Mouse (Mus musculus) heart, adult 2 months (tissue): Measurements from ENCODE around the gene Loxl3. TPM values are rescaled to one million over a fixed set of nuclear protein-coding genes. Genes with fewer than 3 reads are reported as not detected.

ENCODE experiments used
- DNase-seq, 2 experiments: peaks; one replicate each; pipeline ENCODE4 v3.0.0; 2021
- H3K27ac ChIP-seq: fragments of 200-600 bp; 2 replicates; pipeline ENCODE4 v1.8.1; 2022
- H3K27me3 ChIP-seq: fragments of 200-500 bp; 2 replicates; pipeline ENCODE4 v1.6.1; 2012; ENCODE audit warnings: mild to moderate bottlenecking, low read length, inconsistent platforms, mixed read lengths; ENCODE audit not compliant: control insufficient read depth, insufficient read depth
- H3K36me3 ChIP-seq: fragments of 200-500 bp; 2 replicates; pipeline ENCODE4 v1.6.1; 2012; ENCODE audit warnings: low read length, inconsistent platforms; ENCODE audit not compliant: control insufficient read depth, insufficient read depth
- H3K4me1 ChIP-seq: fragments of 200-500 bp; 2 replicates; pipeline ENCODE4 v1.6.1; 2011; ENCODE audit warnings: low read length; ENCODE audit not compliant: control insufficient read depth, insufficient read depth
- H3K4me3 ChIP-seq: fragments of 200-600 bp; 2 replicates; pipeline ENCODE4 v1.8.1; 2022
- H3K79me2 ChIP-seq: fragments of 200-500 bp; replicated peaks from 2 replicates; pipeline ENCODE4 v1.6.1; 2012; ENCODE audit warnings: mild to moderate bottlenecking, inconsistent platforms, low read length, moderate library complexity, mixed read lengths; ENCODE audit not compliant: control insufficient read depth, insufficient read depth
- H3K9ac ChIP-seq: fragments of 200-500 bp; 2 replicates; pipeline ENCODE4 v1.6.1; 2012; ENCODE audit warnings: low read depth, mild to moderate bottlenecking, control low read depth, inconsistent platforms, low read length, mixed read lengths
- CTCF ChIP-seq: fragments of 200-600 bp; IDR thresholded peaks from 2 replicates; pipeline ENCODE4 v1.8.1; 2022; ENCODE audit warnings: antibody characterized with exemption, mild to moderate bottlenecking, moderate library complexity
- EP300 ChIP-seq: fragments of 200-500 bp; IDR thresholded peaks from 2 replicates; pipeline ENCODE4 v1.6.1; 2011; ENCODE audit warnings: low read depth, low read length, control low read depth; ENCODE audit not compliant: insufficient read depth
- POLR2A ChIP-seq: fragments of 200-500 bp; IDR thresholded peaks from 2 replicates; pipeline ENCODE4 v1.6.1; 2011; ENCODE audit warnings: mild to moderate bottlenecking, low read depth, low read length, control low read depth; ENCODE audit not compliant: insufficient read depth
- WGBS: fragments of 180-500 bp; shearing (Covaris S2); methylation state at CpG from one replicate; pipeline ENCODE4 v1.1.7; 2018; 5-methylcytosine and 5-hydroxymethylcytosine counted together
- intact Hi-C: fragments of 180-260 bp; cut with DNase I; formaldehyde crosslinking; loops from one replicate; pipeline ENCODE4 v1.15.1; 2025
- polyA plus RNA-seq: library from polyadenylated mRNA; depleted of rRNA; stranded (reverse); fragments of >200 nt; gene quantifications from 2 replicates; pipeline ENCODE4 v1.2.3, GENCODE M21; 2012
- total RNA-seq, 2 experiments: library from RNA; stranded (reverse); gene quantifications; 2 replicates each; pipeline ENCODE4 v1.2.3; 2021

Loxl3 gene
- total and polyA plus RNA-seq, 3 experiments: 1.9 to 5.4 (median 2.1) TPM

DNA sequence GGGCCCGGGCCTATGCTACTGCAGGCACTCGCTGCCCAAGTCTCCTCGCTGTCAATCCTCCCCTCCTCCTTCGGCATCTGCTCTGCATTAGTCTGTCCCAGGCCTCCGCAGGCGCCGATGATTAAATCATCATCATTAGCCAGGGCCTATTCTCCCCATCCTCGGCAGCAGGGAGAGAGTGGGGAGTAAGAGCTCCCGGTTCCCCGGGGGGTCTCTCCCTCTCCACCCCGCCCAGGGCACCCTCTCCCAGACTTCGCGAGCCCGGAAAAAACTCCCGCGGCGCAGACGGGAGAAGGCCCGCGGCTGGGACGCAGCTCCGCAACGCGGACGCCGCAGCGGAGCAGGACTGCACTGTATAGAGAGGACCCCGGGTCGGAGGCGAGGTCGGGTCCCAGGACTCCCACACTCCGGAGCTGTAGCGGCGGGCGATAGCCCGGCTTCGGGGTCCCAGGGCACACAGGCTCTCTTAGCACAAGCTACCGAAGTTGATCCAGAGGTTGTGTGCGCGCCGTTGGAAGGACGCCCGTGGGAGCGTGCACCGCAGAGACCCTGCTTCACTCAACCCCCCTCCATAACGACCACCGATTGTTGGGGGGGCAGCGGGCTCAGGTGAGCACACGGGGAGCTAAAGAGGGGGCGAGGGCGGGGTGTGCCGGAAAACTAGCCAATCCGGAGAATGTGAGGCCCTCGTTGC is 43.8 kb downstream of the Loxl3 start, which contains the start of gene Pcgf1:
Gene Pcgf1 (plus strand): TSS at position 240 of the 694 bp plus-strand sequence.
- Histone ChIP-seq H3K27me3 (no peaks in the 10 kb centered on the region; the same call in 1 of the 2 replicates), H3K4me1 (peaks cover 4% of the 10 kb centered on the region), H3K79me2 (no peaks in the 10 kb centered on the region), H3K4me3 (peak within 1 kb of the TSS; percentile 98), H3K9ac (peak within 1 kb of the TSS; percentile 91), H3K36me3 (no peaks in the 10 kb centered on the region), H3K27ac (peak within 1 kb of the TSS; percentile 99)
- under 1% methylated on average over 54 of the region's 54 CpGs for WGBS
- intact Hi-C loops: loop anchor here (1.0 kb wide), 2 partner anchors 23 to 81 kb away; partner anchors contain the start of gene Aup1
- TF ChIP-seq POLR2A (no peak), EP300 (no peak), CTCF (no peak)
- no peak for DNase-seq

DNA sequence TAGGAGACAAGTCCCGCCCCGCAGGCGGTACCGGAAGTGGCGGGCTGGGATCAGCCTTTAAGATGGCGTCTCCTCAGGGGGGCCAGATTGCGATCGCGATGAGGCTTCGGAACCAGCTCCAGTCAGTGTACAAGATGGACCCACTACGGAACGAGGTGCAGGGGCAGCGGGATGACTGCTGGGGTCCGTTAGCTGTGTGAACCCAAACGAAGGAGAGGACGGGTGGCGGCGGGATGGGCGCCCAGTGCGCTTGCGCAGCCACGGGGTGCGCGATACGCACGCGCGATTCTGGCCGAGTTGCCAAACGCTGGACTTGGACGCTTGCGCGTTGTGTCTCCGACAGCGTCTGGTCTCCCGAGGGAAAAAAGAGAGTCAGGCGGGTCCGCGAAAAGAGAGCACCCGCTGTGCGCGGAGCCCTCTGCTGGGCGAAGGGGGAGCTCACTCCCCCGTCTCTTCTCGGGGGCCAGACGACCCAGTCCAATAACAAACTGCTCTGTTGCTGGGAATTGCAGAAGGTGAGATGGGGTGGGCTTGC is 44.4 kb downstream of the Loxl3 start:
- no peaks in the 10 kb centered on the region for H3K36me3 ChIP-seq
- intact Hi-C loops: loop anchor here (1.0 kb wide), 1 partner anchor 82 kb away; no protein-coding TSS in a partner anchor
- H3K27ac ChIP-seq: peak overlapping the region; percentile 99
- H3K27me3 ChIP-seq: no peaks in the 10 kb centered on the region; the same call in 1 of the 2 replicates
- H3K4me1 ChIP-seq: peaks cover 4% of the 10 kb centered on the region
- peak; percentile 99 to 100 for DNase-seq
- H3K9ac ChIP-seq: peak overlapping the region; percentile 91
- peak overlapping the region; percentile 98 for H3K4me3 ChIP-seq
- H3K79me2 ChIP-seq: no peaks in the 10 kb centered on the region
- TF ChIP-seq POLR2A: peak; percentile 52
- TF ChIP-seq EP300: peak; percentile 49; the same call in 1 of the 2 replicates
- TF ChIP-seq CTCF: peak; percentile 85
- WGBS: under 1% methylated on average over 46 of the region's 46 CpGs

DNA sequence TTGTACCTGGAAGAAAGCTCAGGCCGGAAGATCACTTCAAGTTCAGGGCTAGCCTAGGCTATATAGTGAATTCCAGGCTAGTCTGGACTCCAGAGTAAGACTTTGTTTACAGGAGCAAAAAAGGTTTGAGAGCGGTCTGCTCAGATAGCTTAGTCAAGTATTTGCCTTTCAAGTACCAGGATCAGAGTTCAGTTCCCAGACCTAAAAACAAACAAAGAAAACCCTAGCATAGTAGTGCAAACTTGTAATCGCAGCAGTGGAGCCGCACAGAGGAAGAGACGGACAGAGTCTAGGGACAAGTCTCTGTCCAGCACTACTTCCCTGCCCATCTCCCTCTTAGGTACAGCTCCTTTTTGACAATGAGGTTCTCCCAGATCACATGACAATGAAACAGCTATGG is 46.2 kb downstream of the Loxl3 start:
- H3K4me3 ChIP-seq: no peak overlapping the region
- peaks cover 4% of the 10 kb centered on the region for H3K4me1 ChIP-seq
- no peak for TF ChIP-seq CTCF
- TF ChIP-seq EP300: no peak
- TF ChIP-seq POLR2A: no peak
- no peaks in the 10 kb centered on the region for H3K36me3 ChIP-seq
- H3K27ac ChIP-seq: no peak overlapping the region
- intact Hi-C loops: no loop called here
- no peak for DNase-seq
- H3K9ac ChIP-seq: no peak overlapping the region
- WGBS: 96% methylated on average over 5 of the region's 5 CpGs
- no peaks in the 10 kb centered on the region; the same call in 1 of the 2 replicates for H3K27me3 ChIP-seq
- no peaks in the 10 kb centered on the region for H3K79me2 ChIP-seq

DNA sequence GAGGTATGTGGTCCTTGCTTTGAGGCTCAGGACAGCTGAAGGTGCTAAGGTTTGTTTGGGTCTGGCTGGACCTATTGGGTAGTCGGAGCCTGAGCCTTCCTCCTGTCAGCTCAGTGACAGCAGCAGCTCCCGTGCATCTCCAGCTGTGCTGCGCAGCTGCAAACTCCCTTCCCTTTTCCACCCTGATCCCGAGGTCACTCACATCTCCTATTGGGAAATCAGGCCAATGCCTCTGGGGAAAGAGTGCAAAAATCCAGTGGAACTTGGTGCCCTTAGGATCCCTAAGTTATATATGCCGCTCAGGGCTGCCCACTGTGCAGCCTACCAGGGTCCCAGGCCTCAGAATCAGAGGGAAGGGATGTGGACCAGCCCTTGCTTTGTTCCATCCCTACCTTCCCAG is 49.5 kb downstream of the Loxl3 start:
- intact Hi-C loops: no loop called here

DNA sequence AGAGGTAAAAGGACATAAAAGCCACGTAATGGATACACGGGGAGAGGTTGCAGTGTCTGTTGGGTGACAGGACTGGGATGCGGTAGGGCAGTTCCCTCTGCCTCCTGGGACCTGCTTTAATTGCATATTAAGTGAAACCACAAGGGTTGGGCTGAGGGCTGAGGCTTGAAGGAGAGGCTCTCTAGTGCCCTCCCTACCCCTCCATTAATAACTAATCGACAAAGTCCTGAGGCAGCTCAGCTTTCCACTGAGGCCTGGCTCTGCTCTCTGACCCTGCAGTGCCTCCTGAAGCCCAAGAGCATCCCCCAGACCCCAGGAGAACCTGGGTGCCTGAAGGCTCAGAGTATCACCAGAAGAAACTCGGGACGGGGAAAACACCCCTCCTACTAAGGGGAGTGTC is 50.5 kb downstream of the Loxl3 start:
- no peak for DNase-seq
- no peak overlapping the region for H3K9ac ChIP-seq
- no peaks in the 10 kb centered on the region for H3K4me1 ChIP-seq
- H3K27me3 ChIP-seq: no peaks in the 10 kb centered on the region
- 23% methylated on average over 6 of the region's 6 CpGs for WGBS
- H3K4me3 ChIP-seq: no peak overlapping the region
- H3K27ac ChIP-seq: no peak overlapping the region
- H3K79me2 ChIP-seq: no peaks in the 10 kb centered on the region
- no peaks in the 10 kb centered on the region for H3K36me3 ChIP-seq
- TF ChIP-seq CTCF: no peak
- TF ChIP-seq POLR2A: no peak
- no peak for TF ChIP-seq EP300
- intact Hi-C loops: no loop called here

More for the DNA sequence above, 49.5 kb downstream of the Loxl3 start:
- H3K4me3 ChIP-seq: no peak overlapping the region
- WGBS: 31% methylated on average over 5 of the region's 5 CpGs
- TF ChIP-seq EP300 (no peak), CTCF (no peak), POLR2A (no peak)
- no peak overlapping the region for H3K27ac ChIP-seq
- no peak for DNase-seq
- no peaks in the 10 kb centered on the region for H3K79me2 ChIP-seq
- peaks cover 4% of the 10 kb centered on the region for H3K4me1 ChIP-seq
- no peak overlapping the region for H3K9ac ChIP-seq
- no peaks in the 10 kb centered on the region for H3K36me3 ChIP-seq
- H3K27me3 ChIP-seq: no peaks in the 10 kb centered on the region
